Mouse (Mus musculus) adrenal gland, adult 2 months (tissue): Measurements from ENCODE around the gene Dcun1d5. TPM values are rescaled to one million over a fixed set of nuclear protein-coding genes. Genes with fewer than 3 reads are reported as not detected.
"Not testable (repeated sequence)": the region's sequence is repeated elsewhere in the genome, so short reads cannot be mapped to it uniquely, and the experiment has no call there.

ENCODE experiments used
- DNase-seq: peaks from one replicate; pipeline ENCODE4 v3.0.0; 2021
- long read RNA-seq: library from polyadenylated mRNA; stranded (forward); transcript quantifications from one replicate; pipeline ENCODE4 v2.0.0, GENCODE M21; 2021
- polyA plus RNA-seq: library from polyadenylated mRNA; depleted of rRNA; stranded (reverse); fragments of >200 nt; gene quantifications from 2 replicates; pipeline ENCODE4 v1.2.3, GENCODE M21; 2012; rRNA removed
- total RNA-seq, 2 experiments: library from RNA; stranded (reverse); gene quantifications; 2 replicates each; pipeline ENCODE4 v1.2.3; 2021

The Dcun1d5 gene
- total RNA-seq (10 to 100 TPM; 69.1 to 73.3 TPM), polyA plus RNA-seq (52.1 and 62.2 TPM in 2 replicates)
- long read RNA-seq, transcript Dcun1d5-202 (8 exons, 2,421 nt): major isoform, 52 of 88 reads
- long read RNA-seq, partial matches to known transcripts: 22 of 88 reads
- long read RNA-seq, other reads (novel, unspliced or antisense): 11 of 88 reads

- peak; percentile 96 for DNase-seq
Measured at GRCm38 (mm10) chr9:7184172-7184896, at the start of gene Dcun1d5, which contains the start of gene Dync2h1. Gene Dcun1d5 (plus strand): TSS chr9:7184520. Gene Dync2h1 (minus strand): TSS chr9:7184446.

GRCm38 (mm10) chr9:7154391-7154790, 29.9 kb upstream of the Dcun1d5 start:
- DNase-seq: no peak

- DNase-seq: no peak
Measured at GRCm38 (mm10) chr9:7158605-7159004, 25.7 kb upstream of the Dcun1d5 start.

GRCm38 (mm10) chr9:7159718-7160117, 24.6 kb upstream of the Dcun1d5 start:
- DNase-seq: no peak

- no peak for DNase-seq
Measured at GRCm38 (mm10) chr9:7160688-7161087, 23.6 kb upstream of the Dcun1d5 start.

- no peak for DNase-seq
Measured at GRCm38 (mm10) chr9:7167339-7167998, 16.9 kb upstream of the Dcun1d5 start.

GRCm38 (mm10) chr9:7173756-7174155, 10.6 kb upstream of the Dcun1d5 start:
- no peak for DNase-seq

GRCm38 (mm10) chr9:7176618-7177610, 7.4 kb upstream of the Dcun1d5 start:
- DNase-seq: peak; percentile 90

- DNase-seq: no peak
Measured at GRCm38 (mm10) chr9:7184897-7185291, 574 bp downstream of the Dcun1d5 start.

GRCm38 (mm10) chr9:7190694-7191093, 6.4 kb downstream of the Dcun1d5 start:
- DNase-seq: not testable (repeated sequence)

GRCm38 (mm10) chr9:7216240-7216639, 31.9 kb downstream of the Dcun1d5 start:
- DNase-seq: no peak

GRCm38 (mm10) chr9:7221024-7221423, 36.7 kb downstream of the Dcun1d5 start:
- DNase-seq: no peak

- no peak for DNase-seq
Measured at GRCm38 (mm10) chr9:7221460-7221859, 37.1 kb downstream of the Dcun1d5 start.

- no peak for DNase-seq
Measured at GRCm38 (mm10) chr9:7238619-7239018, 54.3 kb downstream of the Dcun1d5 start.

GRCm38 (mm10) chr9:7239967-7240366, 55.6 kb downstream of the Dcun1d5 start:
- no peak for DNase-seq

- DNase-seq: no peak
Measured at GRCm38 (mm10) chr9:7252797-7253654, 68.7 kb downstream of the Dcun1d5 start.
